Mouse (Mus musculus) small intestine, adult 2 months (tissue): ENCODE results near the gene Klhl35. TPM values are rescaled to one million over a fixed set of nuclear protein-coding genes. Genes with fewer than 3 reads are reported as not detected.

Source experiments
- H3K27ac ChIP-seq: fragments of 200-500 bp; 2 replicates; pipeline ENCODE4 v1.5.1; 2012; ENCODE audit warnings: low read depth, low read length, control low read depth, inconsistent platforms; ENCODE audit not compliant: insufficient read depth
- H3K27me3 ChIP-seq: fragments of 200-500 bp; 2 replicates; pipeline ENCODE4 v1.6.1; 2012; ENCODE audit warnings: mild to moderate bottlenecking, moderate library complexity, low read length, inconsistent platforms; ENCODE audit not compliant: control insufficient read depth, insufficient read depth
- H3K36me3 ChIP-seq: fragments of 200-500 bp; 2 replicates; pipeline ENCODE4 v1.6.1; 2012; ENCODE audit warnings: mild to moderate bottlenecking, low read length, control low read depth, inconsistent platforms; ENCODE audit not compliant: control insufficient read depth, insufficient read depth
- H3K4me1 ChIP-seq: fragments of 200-500 bp; 2 replicates; pipeline ENCODE4 v1.6.1; 2012; ENCODE audit warnings: low read length, inconsistent platforms, mixed read lengths; ENCODE audit not compliant: control insufficient read depth, insufficient read depth, insufficient read length
- H3K4me3 ChIP-seq: fragments of 200-500 bp; 2 replicates; pipeline ENCODE4 v1.5.1; 2012; ENCODE audit warnings: low read depth, mild to moderate bottlenecking, control low read depth, inconsistent platforms, low read length, moderate library complexity
- CTCF ChIP-seq: fragments of 200-500 bp; IDR thresholded peaks from 2 replicates; pipeline ENCODE4 v1.5.1; 2012; ENCODE audit warnings: low read depth, mild to moderate bottlenecking, control low read depth, inconsistent platforms, low read length, moderate library complexity, mixed read lengths; ENCODE audit not compliant: insufficient replicate concordance, insufficient read length; ENCODE audit errors: extremely low read depth
- POLR2A ChIP-seq: fragments of 200-500 bp; IDR thresholded peaks from 2 replicates; pipeline ENCODE4 v1.6.1; 2012; ENCODE audit warnings: low read depth, mild to moderate bottlenecking, control low read depth, inconsistent platforms, low read length, moderate library complexity
- WGBS: fragments of 180-500 bp; shearing (Covaris S2); methylation state at CpG from one replicate; pipeline ENCODE4 v1.1.7; 2018; 5-methylcytosine and 5-hydroxymethylcytosine counted together
- polyA plus RNA-seq: library from polyadenylated mRNA; depleted of rRNA; stranded (reverse); fragments of >200 nt; gene quantifications from 2 replicates; pipeline ENCODE4 v1.2.3, GENCODE M21; 2012

Gene Klhl35
- polyA plus RNA-seq, 1 experiment, result 0.27 TPM

- no peak overlapping the region for H3K27ac ChIP-seq
- no peak overlapping the region for H3K4me3 ChIP-seq
- H3K4me1 ChIP-seq, result no peaks in the 10 kb centered on the region; the same call in 1 of the 2 replicates
- peaks cover 40% of the 10 kb centered on the region for H3K36me3 ChIP-seq
- no peak for TF ChIP-seq POLR2A
- TF ChIP-seq CTCF, result no peak
- H3K27me3 ChIP-seq, result no peaks in the 10 kb centered on the region
- 76% methylated on average over 12 of the region's 12 CpGs for WGBS
These were observed 9.2 kb downstream of the Klhl35 start for GRCm38 (mm10) chr7:99474836-99475561.

- H3K27me3 ChIP-seq, result no peaks in the 10 kb centered on the region
- H3K4me1 ChIP-seq, result no peaks in the 10 kb centered on the region; the same call in 1 of the 2 replicates
- no peak overlapping the region for H3K4me3 ChIP-seq
- peaks cover 46% of the 10 kb centered on the region for H3K36me3 ChIP-seq
- H3K27ac ChIP-seq, result no peak overlapping the region
- TF ChIP-seq CTCF (no peak), POLR2A (no peak)
- 83% methylated on average over 2 of the region's 2 CpGs for WGBS
These were observed 9.7 kb downstream of the Klhl35 start for GRCm38 (mm10) chr7:99475562-99475911.

GRCm38 (mm10) chr7:99476558-99477114, 10.8 kb downstream of the Klhl35 start:
- no peak overlapping the region for H3K27ac ChIP-seq
- H3K36me3 ChIP-seq, result peaks cover 56% of the 10 kb centered on the region
- TF ChIP-seq POLR2A, result no peak
- no peak for TF ChIP-seq CTCF
- 35% methylated on average over 3 of the region's 3 CpGs for WGBS
- no peak overlapping the region for H3K4me3 ChIP-seq
- H3K4me1 ChIP-seq, result peaks cover 4% of the 10 kb centered on the region; the same call in 1 of the 2 replicates
- H3K27me3 ChIP-seq, result no peaks in the 10 kb centered on the region

GRCm38 (mm10) chr7:99477235-99477634, 11.4 kb downstream of the Klhl35 start:
- Histone ChIP-seq H3K27me3 (no peaks in the 10 kb centered on the region), H3K27ac (no peak overlapping the region), H3K4me3 (no peak overlapping the region), H3K36me3 (peaks cover 61% of the 10 kb centered on the region), H3K4me1 (peaks cover 9% of the 10 kb centered on the region; the same call in 1 of the 2 replicates)
- TF ChIP-seq POLR2A, result no peak
- no peak for TF ChIP-seq CTCF
- WGBS, result 88% methylated on average over 5 of the region's 5 CpGs

- no peak for TF ChIP-seq POLR2A
- Histone ChIP-seq H3K4me1 (peaks cover 13% of the 10 kb centered on the region; the same call in 1 of the 2 replicates), H3K4me3 (peak overlapping the region; percentile 73), H3K36me3 (peaks cover 47% of the 10 kb centered on the region), H3K27ac (peak overlapping the region; percentile 17; the same call in 1 of the 2 replicates), H3K27me3 (no peaks in the 10 kb centered on the region)
- WGBS, result under 1% methylated on average over 6 of the region's 6 CpGs
These were observed 16.8 kb downstream of the Klhl35 start for GRCm38 (mm10) chr7:99482637-99483036.

GRCm38 (mm10) chr7:99483271-99483923, 17.6 kb downstream of the Klhl35 start, which contains the start of gene Rps3:
Rps3 (minus strand) TSS chr7:99483738.
- no peak for TF ChIP-seq CTCF
- peak; percentile 96 for TF ChIP-seq POLR2A
- peak within 1 kb of the TSS; percentile 73 for H3K4me3 ChIP-seq
- under 1% methylated on average over 45 of the region's 45 CpGs for whole genome bisulfite sequencing
- no peaks in the 10 kb centered on the region for H3K27me3 ChIP-seq
- H3K4me1 ChIP-seq, result peaks cover 13% of the 10 kb centered on the region; the same call in 1 of the 2 replicates
- H3K27ac ChIP-seq, result peak within 1 kb of the TSS; percentile 17; the same call in 1 of the 2 replicates
- H3K36me3 ChIP-seq, result peaks cover 40% of the 10 kb centered on the region

GRCm38 (mm10) chr7:99483924-99484319, 18.1 kb downstream of the Klhl35 start:
- H3K27me3 ChIP-seq, result no peaks in the 10 kb centered on the region
- H3K4me3 ChIP-seq, result no peak overlapping the region
- peaks cover 13% of the 10 kb centered on the region; the same call in 1 of the 2 replicates for H3K4me1 ChIP-seq
- peaks cover 35% of the 10 kb centered on the region for H3K36me3 ChIP-seq
- H3K27ac ChIP-seq, result no peak overlapping the region
- WGBS, result 41% methylated on average over 8 of the region's 8 CpGs
- no peak for TF ChIP-seq CTCF
- no peak for TF ChIP-seq POLR2A
